Mouse (Mus musculus): ENCODE measurements around the gene Tceanc.

DNA sequence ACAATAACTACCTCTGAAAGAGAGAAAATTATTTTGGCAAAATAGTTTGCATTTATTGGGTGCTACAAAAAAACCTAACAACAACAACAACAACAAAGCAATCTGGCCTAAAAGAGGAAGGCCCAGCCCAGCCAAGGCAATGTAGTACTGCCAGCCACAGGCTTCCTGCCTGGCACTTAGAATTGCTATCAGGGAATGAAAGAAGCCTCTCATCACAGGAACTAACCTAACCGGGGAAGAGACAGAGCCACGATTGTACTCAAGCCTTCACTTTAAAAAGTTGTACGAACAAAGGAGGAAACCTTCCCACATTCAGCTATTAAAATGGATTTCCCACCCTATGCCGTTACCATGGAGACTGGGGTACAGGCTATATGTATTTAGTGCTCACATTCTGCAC is 20.6 kb downstream of the Tceanc start:
- TF ChIP-seq CTCF (IDR thresholded peaks at IDR 0.05; ENCODE audit: control insufficient read depth, insufficient read depth, insufficient read length) (no peak), USF1 (IDR thresholded peaks at IDR 0.05; ENCODE audit: low read depth) (no peak), CEBPB (IDR thresholded peaks at IDR 0.05; ENCODE audit: low read depth) (no peak), MYOG (IDR thresholded peaks at IDR 0.05; ENCODE audit: control insufficient read depth, extremely low read depth, insufficient read length) (no peak)
